Mouse (Mus musculus) erythroblast, embryonic 14.5 days (primary cell): Measurements from ENCODE around the gene Nmt2.

Experiments
- GATA1 ChIP-seq: IDR thresholded peaks from 2 replicates; pipeline ENCODE4 v1.6.1; 2012; ENCODE audit warnings: low read length, inconsistent platforms, mixed read lengths
- TAL1 ChIP-seq: IDR thresholded peaks from 3 replicates; pipeline ENCODE4 v1.6.1; 2012; ENCODE audit warnings: low read length, inconsistent platforms, mixed read lengths

- TF ChIP-seq GATA1 (no peak), TAL1 (no peak)
These were observed 77.1 kb downstream of the Nmt2 start for GRCm38 (mm10) chr2:3361067-3361466.
